Mouse (Mus musculus) adrenal gland, adult 2 months (tissue): ENCODE measurements around the gene 4933407L21Rik. TPM values are rescaled to one million over a fixed set of nuclear protein-coding genes. Genes with fewer than 3 reads are reported as not detected.

Experiments
- DNase-seq: peaks from one replicate; pipeline ENCODE4 v3.0.0; 2021
- long read RNA-seq: library from polyadenylated mRNA; stranded (forward); transcript quantifications from one replicate; pipeline ENCODE4 v2.0.0, GENCODE M21; 2021
- polyA plus RNA-seq: library from polyadenylated mRNA; depleted of rRNA; stranded (reverse); fragments of >200 nt; gene quantifications from 2 replicates; pipeline ENCODE4 v1.2.3, GENCODE M21; 2012; rRNA removed
- total RNA-seq, 2 experiments: library from RNA; stranded (reverse); gene quantifications; 2 replicates each; pipeline ENCODE4 v1.2.3; 2021

Gene 4933407L21Rik
- under 1 TPM in 1 of 2 experiments, not detected in 1; 0.24 TPM for total RNA-seq
- 0.10 TPM in 1 of 2 replicates, not detected in the other for polyA plus RNA-seq
- long read RNA-seq, result 0 reads

GRCm38 (mm10) chr1:85928057-85928687 is at the start of gene 4933407L21Rik:
Gene 4933407L21Rik, plus strand, starts transcription at chr1:85928483.
- DNase-seq, result no peak

- no peak for DNase-seq
Observed at GRCm38 (mm10) chr1:85882003-85882402, 46.3 kb upstream of the 4933407L21Rik start.

- no peak for DNase-seq
Observed at GRCm38 (mm10) chr1:85887221-85887620, 41.1 kb upstream of the 4933407L21Rik start.

GRCm38 (mm10) chr1:85894231-85894747 is 34.0 kb upstream of the 4933407L21Rik start, which contains the start of gene Itm2c:
Gene Itm2c, plus strand, starts transcription at chr1:85894281.
- DNase-seq, result peak; percentile 95

GRCm38 (mm10) chr1:85894748-85895360 is 33.4 kb upstream of the 4933407L21Rik start:
- DNase-seq, result peak; percentile 59

GRCm38 (mm10) chr1:85895391-85895837 is 32.9 kb upstream of the 4933407L21Rik start:
- DNase-seq, result peak; percentile 85

GRCm38 (mm10) chr1:85896110-85896509 is 32.2 kb upstream of the 4933407L21Rik start:
- DNase-seq, result no peak

- peak; percentile 60 for DNase-seq
Observed at GRCm38 (mm10) chr1:85896781-85897700, 31.2 kb upstream of the 4933407L21Rik start.

GRCm38 (mm10) chr1:85897901-85898760 is 30.2 kb upstream of the 4933407L21Rik start:
- no peak for DNase-seq

- DNase-seq, result no peak
Observed at GRCm38 (mm10) chr1:85898761-85899387, 29.4 kb upstream of the 4933407L21Rik start.

GRCm38 (mm10) chr1:85899388-85899761 is 28.9 kb upstream of the 4933407L21Rik start:
- DNase-seq, result no peak

GRCm38 (mm10) chr1:85900521-85901333 is 27.6 kb upstream of the 4933407L21Rik start:
- DNase-seq, result peak; percentile 47

- no peak for DNase-seq
Observed at GRCm38 (mm10) chr1:85901516-85902107, 26.7 kb upstream of the 4933407L21Rik start.

- DNase-seq, result peak; percentile 50
Observed at GRCm38 (mm10) chr1:85902108-85902561, 26.1 kb upstream of the 4933407L21Rik start.

GRCm38 (mm10) chr1:85906892-85907291 is 21.4 kb upstream of the 4933407L21Rik start:
- DNase-seq, result no peak

- DNase-seq, result peak; percentile 73
Observed at GRCm38 (mm10) chr1:85908754-85909590, 19.3 kb upstream of the 4933407L21Rik start.

- peak; percentile 58 for DNase-seq
Observed at GRCm38 (mm10) chr1:85913078-85913755, 15.1 kb upstream of the 4933407L21Rik start.

GRCm38 (mm10) chr1:85915890-85916289 is 12.4 kb upstream of the 4933407L21Rik start:
- DNase-seq, result no peak
